Mouse (Mus musculus) gastrocnemius, adult 18-20 months (tissue): ENCODE measurements at regions not wholly inside any gene's neighbourhood (a gene's known extent, or its start where the extent isn't known, plus 50 kb on each side); places are given as distances from the start of the nearest gene placed in this dataset.
"Not testable (repeated sequence)": the region's sequence is repeated elsewhere in the genome, so short reads cannot be mapped to it uniquely, and the experiment has no call there.

Experiments
- DNase-seq: peaks from one replicate; pipeline ENCODE4 v3.0.0; 2021; ENCODE audit warnings: low spot score

DNA sequence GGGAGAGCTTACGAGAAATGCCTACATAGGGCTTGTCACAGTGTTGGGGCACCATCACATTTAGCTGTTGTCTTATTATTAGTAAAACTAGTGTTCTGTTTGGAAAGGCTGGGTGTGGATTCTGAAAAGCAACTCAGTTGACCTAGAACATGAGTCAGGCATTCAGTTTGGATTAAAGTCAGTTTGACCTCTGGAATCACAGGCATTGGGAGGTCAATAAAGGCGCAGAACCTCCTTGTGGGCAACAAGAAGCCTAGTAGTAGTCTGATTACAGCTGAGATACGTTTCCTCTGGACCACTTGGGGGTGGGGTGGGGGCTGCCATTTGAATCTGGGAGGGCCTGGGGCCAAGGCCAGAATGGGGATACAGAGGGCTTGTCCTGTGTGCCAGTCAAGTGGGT is 52.1 kb upstream of the Map3k1 start:
- DNase-seq: no peak

DNA sequence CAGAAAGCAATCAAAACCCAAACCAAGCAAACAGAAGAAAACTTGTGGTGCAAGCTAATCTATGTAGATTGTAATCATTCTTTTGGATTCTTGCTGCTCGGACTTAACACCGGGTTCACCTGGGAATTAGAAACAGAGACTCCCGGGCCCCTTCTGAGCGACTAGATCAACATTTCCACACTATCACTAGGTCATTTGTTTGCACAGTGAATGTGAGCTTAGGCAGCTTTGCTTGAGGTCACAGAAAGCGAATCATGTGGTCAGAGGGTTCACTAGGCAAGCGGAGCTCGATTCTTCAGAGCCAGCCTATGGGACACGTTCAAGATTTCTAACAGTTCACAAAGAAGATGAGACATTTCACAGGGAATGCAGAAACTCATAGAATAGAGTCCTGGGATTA is 53.5 kb upstream of the Map3k1 start:
- no peak for DNase-seq

DNA sequence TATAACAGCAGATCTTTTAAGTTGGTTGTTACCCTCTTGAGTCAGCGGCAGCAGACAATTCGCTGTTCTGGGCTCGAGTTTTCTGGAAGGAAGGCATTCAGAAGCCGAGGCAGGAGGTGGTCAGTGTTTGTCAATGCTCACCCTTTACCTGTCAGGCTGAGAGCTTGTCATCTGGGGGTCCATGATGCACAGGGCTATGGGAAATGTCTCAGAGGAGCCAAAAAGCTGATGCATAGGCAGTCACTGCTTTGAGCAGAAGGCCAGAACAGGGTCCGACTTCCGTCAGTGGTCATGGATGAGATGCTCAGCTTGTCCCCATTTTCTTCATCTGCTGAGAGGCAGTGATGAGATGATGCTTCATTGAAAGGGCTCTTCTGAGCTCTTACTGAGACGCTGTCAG is 57.2 kb upstream of the Map3k1 start:
- no peak for DNase-seq

DNA sequence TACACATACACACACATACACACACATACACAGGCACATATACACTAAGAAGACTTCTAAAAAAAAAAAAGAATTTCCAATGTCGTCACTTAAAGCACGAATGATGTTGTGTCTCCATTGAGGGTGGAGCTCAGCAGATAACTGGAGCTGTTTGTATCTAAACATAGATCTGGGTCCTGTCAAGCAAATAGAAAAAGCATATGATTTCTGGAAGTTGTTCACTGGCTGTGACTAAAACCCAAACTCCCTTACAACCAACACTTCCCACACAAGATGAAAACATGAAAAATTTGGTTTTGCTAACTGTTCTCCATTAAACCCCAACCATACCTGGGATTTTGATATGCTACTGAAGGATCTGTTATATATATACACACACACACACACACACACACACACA is 58.5 kb upstream of the Map3k1 start:
- DNase-seq: no peak

DNA sequence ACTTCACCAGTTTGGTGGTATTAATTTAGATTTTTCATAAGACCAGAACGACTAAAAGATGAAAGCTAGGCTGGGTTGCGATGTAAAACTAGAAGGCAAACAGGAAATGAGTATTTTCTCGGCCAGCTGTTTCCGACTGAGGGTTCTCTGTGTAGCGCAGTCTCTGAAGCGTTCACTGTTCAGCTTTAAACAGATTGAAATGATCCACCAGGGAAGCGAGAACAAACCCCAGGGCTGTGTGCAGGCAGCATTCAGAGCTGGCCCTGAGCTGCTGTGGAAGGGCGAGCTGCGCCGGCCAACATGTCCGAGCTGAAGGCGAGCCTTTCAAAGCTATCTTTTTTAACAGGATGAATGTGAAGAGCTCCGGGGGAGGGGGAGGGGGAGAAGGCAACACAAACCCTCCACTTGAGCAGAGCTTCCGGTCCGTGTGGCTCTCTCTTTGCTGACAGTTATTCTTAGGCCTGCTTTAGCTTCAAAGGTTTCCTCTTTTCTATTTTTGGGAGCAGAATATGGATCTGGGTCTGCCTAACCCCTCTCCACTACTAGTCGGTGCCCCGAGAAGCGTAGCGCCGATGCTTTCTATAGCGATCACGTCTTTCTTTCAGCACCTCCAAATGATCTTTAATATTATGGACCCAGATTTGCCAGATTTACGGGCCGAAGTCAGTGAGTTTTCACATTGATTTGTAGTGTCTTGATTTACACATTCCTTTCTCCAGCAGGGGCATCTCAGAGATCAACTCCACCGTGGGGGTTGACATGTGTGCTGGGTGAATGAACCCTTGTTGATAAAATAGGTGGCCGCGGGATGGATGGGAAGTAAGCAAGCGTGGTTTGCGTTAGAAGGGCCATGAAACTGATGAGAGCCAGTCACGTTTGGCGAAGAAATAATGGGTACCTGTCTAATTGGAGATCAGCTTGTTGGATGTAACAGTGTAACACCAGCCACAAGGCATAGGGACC is 59.3 kb upstream of the Map3k1 start:
- DNase-seq: peak; percentile 24

DNA sequence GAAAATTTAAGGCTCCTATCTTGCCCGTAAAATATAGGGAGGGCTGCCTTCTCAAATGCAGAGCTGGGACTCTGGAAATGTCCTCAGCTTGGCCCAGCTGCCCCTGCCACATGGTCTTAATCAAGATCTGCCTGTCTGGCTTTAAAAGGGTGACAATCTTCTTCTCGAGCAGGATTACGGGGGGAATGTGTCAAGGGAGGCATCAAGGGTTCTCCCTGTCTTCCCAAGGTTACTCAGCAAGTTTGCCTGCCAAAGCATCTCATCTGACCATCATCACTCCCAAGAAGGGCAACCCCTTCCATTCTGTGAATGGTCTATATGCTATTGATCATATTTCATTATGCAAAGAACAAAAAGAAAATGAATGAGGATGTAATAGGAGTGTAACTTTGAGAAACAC is 60.2 kb upstream of the Map3k1 start:
- no peak for DNase-seq

DNA sequence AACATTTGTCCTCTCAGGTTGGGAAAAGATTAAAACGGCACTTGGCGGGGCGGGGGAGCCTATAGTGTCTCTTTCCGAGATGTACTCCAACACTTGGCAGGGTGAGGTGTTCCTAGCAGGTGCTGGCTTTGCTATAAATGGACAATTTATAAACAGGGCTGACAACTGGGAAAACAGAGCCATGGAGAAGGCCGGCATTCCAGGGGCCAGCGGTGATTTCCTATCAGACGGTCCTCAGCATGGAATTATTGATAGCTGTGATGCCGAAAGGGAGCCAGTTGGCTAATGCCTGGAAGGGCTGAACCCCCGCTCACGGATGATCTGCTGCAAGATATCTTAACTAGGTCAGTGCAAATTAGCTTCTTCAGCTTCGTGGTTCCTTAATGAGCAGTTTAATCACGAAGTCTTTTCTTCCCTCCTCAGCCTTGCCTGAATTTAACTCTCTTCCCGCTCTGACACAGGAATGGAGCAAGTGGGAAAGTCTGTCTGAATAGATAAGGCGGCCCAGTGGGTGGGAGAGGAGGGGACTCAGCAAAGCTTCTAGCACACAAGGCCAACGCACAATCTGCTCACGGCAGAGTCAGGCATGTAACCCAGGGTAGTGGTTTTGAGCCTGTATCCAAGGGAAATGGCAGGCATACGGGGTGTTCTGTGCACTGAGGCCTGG is 61.1 kb upstream of the Map3k1 start:
- DNase-seq: no peak

DNA sequence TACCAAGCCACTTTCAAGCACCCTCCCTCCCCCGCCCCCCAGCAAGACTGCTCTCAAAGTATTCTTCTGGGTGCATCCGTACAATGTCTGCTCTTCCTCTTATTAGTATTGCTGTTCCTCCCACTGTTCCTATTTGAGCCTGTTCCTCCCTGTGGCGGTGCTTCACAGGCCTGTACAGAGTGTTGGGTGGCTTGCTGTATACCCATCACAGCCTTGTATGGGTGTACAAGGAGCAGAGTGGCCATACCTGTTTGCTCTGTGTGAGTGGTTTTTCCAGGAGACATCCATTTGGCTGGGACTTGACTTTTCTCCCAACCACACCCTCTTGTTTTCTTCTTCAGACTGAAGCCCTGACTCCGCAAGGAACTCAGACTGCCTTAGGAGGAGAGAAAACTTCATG is 61.7 kb upstream of the Map3k1 start:
- no peak for DNase-seq

DNA sequence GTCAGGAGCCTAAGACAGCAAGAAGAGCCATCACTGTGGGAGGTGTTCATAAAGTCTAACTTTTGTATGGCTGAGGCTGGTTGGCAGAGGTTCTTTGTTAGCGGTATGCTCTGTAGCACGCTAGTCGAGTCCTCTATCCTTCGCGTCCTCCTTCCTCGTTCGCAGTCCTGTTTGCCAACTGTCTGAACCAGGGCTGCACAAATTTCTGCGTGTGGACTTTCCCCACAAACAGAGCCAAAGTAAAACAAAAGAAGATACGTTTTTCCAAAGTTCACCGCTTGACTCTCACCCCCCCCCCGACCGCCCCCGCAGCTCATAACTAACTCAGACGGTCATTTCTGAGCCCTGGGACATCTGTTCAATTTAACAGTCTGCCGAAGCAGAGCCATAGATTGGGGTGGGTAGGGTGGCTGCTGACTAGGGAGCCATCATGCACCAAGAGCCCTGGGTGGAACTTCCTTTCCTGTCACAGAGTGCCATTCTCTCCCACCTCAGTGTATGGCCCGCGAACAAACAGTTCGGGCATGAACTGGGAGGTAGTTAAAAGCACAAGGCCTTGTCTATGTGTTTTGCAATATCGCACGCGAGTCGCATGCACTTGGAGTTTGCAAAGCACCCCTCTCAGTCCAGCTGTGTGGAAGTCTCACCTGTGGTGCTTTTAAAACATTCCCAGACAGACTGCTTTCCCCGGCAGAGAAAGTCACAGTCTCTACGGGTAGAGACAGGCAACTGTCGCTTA is 63.0 kb upstream of the Map3k1 start:
- no peak for DNase-seq

DNA sequence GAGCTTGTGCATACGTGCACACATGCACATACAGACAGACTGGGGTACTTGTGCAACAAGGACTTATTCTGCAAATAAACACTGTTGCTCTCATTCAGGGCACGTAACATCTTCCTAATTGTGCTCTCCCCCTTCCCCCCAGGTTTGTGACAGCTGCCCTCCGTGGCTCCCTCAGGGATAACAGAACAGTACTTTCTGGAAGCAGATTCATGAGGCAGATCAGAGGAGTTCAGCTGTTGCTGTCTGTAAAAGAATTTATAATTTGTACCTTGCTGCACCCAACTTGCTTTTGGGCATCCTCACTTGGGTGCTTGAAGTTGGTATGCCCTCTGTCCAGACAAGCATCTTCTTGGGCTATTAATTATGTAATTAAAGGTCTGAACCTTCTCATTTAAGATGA is 65.5 kb upstream of the Map3k1 start:
- no peak for DNase-seq

DNA sequence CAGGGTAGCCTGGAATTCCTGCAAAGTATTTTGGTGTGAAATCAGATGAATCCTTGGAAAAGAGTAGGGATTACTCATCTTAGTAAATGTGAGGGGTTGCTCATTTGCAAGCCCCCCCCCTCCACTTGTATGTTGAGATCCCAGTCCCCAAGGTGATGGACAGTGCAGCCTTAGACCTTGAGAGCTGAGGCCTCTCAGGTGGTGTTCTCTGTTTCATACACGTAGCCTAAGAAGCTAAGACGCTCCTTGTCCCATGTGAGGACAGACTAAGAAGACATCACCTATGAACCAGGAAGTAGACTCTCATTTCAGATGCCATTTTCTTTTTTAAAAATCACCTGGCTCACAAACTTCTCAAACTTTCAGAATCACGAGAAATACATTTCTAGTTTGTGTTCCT is 67.6 kb upstream of the Map3k1 start:
- DNase-seq: no peak

DNA sequence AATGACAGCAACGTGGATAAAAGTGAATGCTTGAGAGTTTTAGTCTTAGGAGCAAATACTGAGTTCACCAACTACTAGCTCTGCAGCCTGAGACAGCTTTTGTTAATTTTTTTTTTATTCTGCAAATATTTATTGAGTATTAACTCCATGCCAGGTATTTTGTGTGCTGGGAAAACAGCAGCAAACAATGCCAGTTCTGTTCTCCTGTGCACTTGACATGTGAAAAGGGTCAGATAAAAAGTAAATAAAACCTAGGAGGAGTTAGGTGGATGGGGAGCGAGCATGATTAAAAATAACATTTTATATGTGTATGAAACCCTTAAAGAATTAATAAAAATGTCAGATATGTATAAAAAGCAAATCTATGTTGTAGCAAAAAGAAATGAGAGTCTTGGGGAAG is 68.1 kb upstream of the Map3k1 start:
- DNase-seq: no peak

DNA sequence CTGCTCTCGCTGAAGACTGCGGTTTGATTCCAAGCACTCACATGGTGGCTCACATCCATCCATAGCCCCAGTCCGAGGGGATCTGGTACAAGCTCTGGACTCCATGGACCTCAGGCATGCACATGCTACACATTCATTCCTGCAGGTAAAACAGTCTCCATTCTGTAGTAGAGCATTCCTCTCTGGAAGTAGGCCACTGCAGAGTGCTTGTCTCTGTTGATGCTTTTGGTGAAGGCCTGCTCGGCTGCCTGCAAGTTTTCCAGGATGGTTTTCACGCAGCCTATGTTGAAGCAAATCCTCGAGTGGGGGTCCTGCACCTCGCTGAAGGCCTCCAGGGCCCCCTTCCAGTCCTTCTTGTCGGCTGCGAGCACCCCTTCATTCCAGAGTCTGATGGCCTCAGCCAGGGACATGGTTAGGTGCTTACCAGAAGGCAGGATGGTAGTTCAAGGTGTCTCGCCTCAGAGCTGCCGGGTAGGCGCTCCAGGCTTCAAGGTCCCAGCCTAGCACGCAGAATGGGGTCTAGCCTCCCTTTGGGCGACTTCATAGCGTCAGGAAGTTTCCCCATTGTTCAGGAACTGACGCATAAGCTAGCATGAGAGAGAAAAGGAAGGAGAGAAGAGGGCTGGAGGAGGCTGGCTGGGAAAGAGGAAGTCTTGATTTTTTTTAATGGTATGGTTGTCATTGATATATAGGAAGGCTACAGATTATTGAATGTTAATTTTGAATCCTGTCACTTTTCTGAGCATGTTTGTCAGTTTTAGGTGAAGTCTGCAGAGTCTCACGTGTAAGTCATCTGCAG is 75.2 kb upstream of the Map3k1 start:
- not testable (repeated sequence) for DNase-seq

DNA sequence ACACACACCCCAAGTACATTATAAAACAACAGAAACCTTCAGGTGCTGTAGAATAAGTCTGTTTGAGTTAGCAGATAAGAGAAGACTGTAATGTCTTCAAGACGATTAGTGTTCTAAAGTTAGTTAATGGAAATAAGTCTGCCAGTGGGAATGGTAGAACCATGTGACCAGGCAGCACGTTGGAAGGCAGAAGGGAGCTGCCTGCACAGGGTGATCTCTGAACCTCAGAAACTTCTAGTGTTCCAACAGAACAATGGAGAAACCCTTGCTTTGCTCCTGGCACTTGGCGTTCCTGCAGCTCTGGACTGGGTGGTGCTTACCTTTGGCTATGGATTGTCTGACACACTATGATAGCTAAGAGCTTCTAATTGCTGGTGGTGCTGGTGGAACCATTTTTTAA is 82.0 kb upstream of the Map3k1 start:
- DNase-seq: no peak

DNA sequence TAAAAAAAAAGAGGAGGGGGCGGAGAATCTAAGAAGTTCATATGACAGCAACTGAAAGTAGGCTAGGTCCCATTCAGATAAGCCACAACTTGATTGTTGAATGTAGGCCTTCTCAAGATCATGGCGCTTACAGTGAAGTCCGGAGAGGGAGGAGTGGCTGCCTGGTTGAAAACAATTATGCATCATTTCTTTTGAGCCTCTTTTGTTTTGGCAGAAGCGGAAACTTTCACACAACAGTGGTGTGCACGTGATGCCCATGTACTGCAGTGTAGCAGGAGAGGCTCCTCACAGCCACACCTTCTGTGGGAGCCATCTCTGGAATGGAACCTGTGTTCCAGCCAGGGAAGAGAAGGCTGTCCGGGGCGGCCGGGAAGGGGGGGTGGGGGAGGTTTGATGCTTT is 83.3 kb upstream of the Map3k1 start:
- DNase-seq: no peak

DNA sequence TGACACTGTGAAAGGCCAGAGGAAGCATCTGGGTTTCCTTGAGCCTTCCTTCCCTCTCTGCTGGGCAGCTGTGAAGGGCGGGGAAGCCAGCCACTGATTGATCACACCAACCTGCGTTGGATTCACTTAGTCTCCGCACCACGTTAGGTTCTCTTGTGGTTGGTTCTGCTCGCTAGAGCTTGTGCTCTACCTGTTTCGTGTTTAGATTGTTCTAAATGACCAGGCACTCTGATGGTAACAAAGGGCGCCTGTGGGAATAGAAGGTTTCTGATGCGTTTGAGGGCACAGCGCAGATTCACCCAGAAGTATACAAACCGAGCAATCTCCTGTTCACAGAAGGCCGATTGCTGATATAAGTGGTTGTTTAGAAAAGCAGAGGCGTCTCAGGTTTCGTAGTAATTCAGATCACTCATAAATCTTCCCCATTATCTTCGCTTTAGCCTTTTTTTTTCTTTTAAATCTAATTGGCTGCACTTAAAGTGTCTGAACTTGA is 84.5 kb upstream of the Map3k1 start:
- DNase-seq: no peak

DNA sequence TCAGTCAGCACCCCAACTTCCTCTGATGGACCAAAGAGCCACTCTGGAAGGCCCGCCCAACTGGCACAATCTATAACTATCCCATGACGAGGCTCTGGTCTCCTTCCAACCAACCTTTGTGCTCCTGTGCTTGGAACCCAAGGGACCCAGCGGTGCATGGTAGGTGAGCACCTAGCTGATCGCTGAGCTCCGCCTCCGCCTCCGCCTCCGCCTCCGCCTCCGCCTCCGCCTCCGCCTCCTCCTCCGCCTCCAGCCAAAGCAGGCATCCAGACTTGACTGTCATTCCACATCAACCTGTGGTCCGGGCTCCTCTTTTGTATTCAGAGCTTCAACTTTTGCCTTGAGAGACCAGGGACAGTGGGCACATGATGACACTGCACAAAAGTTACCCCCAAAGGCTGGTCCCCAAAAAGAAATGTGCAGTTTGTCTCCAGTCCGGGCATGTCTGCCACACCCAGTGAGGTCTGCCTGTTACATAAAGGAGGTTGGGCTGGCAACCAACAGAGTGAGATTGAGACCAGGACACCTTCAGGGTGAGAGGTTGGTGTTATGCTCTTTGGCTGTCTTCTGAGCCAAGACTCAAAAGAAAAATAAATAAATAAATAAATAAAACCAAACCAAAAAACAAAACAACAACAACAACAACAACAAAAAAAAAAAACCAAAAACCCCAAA is 86.1 kb upstream of the Map3k1 start:
- no peak for DNase-seq

DNA sequence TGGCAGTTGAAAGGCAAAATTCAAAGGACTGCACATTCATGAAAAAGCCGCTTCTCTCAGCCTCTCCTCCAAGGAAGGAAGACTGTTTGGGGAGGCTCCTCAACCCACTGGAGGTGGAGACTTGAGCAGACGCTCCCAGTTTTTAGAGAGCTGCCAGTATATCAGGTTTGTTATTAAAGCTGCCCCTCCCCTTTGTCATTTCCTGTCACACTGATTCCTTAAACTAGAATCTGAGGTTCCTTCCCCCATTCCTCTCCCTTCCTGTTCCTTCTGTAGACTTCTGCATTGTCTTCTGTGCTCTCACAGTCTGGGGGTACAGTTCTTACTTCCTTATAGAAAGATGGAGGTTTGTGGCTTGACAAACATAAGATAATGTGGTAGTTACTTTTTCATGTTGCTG is 87.5 kb upstream of the Map3k1 start:
- no peak for DNase-seq

DNA sequence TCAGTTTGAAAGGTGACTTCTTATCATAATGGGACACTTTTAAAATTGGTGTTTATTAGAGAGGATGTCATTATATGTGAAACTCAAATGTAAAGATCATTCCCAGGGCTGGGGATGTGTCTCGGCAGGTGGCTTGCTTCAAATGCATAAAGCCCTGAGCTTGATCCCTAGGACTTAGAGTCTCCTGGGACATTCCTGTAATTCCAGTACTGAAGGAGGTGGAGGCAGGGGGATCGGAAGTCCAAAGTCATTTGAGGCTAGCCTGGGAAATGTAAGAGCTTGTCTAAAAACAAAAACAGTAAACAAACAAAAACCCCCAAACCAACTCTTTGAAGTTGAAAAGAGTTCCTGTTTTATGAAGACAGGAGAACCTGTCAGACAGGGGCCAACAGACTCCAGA is 94.6 kb upstream of the Map3k1 start:
- no peak for DNase-seq

DNA sequence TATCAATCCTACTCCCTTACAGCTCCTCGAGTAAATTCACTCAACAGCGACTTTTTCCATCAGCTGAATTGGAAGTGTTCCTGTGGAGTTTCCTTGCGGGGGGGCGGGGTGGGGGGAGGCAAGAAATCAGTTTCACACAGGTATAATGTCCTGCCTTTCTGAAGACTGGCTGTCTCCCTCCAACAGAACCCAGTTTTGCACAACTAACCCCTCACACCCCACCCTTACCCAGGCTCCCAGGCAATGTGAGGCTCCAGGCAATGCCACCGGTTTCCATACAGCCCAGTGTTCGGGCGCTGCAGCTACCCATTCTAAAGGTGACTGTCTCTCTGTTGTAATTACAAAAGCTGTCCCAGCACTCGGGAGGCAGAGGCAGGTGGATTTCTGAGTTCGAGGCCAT is 95.1 kb upstream of the Map3k1 start:
- DNase-seq: no peak
